Mouse (Mus musculus): ENCODE measurements around the gene Lpin2.

GRCm38 (mm10) chr17:71242666-71243065, 60.3 kb downstream of the Lpin2 start:
- TF ChIP-seq CTCF (IDR thresholded peaks at IDR 0.05; ENCODE audit: control insufficient read depth, insufficient read depth, insufficient replicate concordance, low read depth, low read length) (no peak), POLR2A (IDR thresholded peaks at IDR 0.05; ENCODE audit: control insufficient read depth, low read depth, low read length) (no peak)

All from testis, adult 2 months (tissue).